Mouse (Mus musculus) cortical plate, adult 2 months (tissue): ENCODE measurements around the gene Sh3rf3. TPM values are rescaled to one million over a fixed set of nuclear protein-coding genes. Genes with fewer than 3 reads are reported as not detected.

Experiments
- H3K27ac ChIP-seq: fragments of 200-500 bp; 2 replicates; pipeline ENCODE4 v1.5.1; 2012; ENCODE audit warnings: low read length, control low read depth, inconsistent platforms; ENCODE audit not compliant: insufficient read depth
- H3K4me1 ChIP-seq: fragments of 200-500 bp; 2 replicates; pipeline ENCODE4 v1.6.1; 2011; ENCODE audit warnings: low read length; ENCODE audit not compliant: control insufficient read depth, insufficient read depth
- H3K4me3 ChIP-seq: fragments of 200-500 bp; 2 replicates; pipeline ENCODE4 v1.5.1; 2011; ENCODE audit warnings: mild to moderate bottlenecking, low read length, control low read depth; ENCODE audit not compliant: insufficient read depth
- CTCF ChIP-seq: fragments of 200-500 bp; IDR thresholded peaks from 2 replicates; pipeline ENCODE4 v1.5.1; 2011; ENCODE audit warnings: mild to moderate bottlenecking, control low read depth, low read length; ENCODE audit not compliant: insufficient read depth; ENCODE audit errors: extremely low read depth
- POLR2A ChIP-seq: fragments of 200-500 bp; IDR thresholded peaks from 2 replicates; pipeline ENCODE4 v1.6.1; 2011; ENCODE audit warnings: mild to moderate bottlenecking, low read length, control low read depth; ENCODE audit not compliant: insufficient read depth; ENCODE audit errors: extremely low read depth
- polyA plus RNA-seq: library from polyadenylated mRNA; depleted of rRNA; stranded (reverse); fragments of >200 nt; gene quantifications from 2 replicates; pipeline ENCODE4 v1.2.3, GENCODE M21; 2012

Sh3rf3 gene
- polyA plus RNA-seq, 1 experiment, result 22.9 TPM

GRCm38 (mm10) chr10:59113386-59113785 is 300.2 kb downstream of the Sh3rf3 start:
- TF ChIP-seq POLR2A (no peak), CTCF (no peak)
- Histone ChIP-seq H3K4me3 (no peak overlapping the region), H3K4me1 (peaks cover 4% of the 10 kb centered on the region; the same call in 1 of the 2 replicates), H3K27ac (no peak overlapping the region)

- no peak overlapping the region for H3K4me3 ChIP-seq
- 0 out of 2 replicates have a peak overlapping the region, but pooled peaks have one; percentile 17 for H3K27ac ChIP-seq
- H3K4me1 ChIP-seq, result peaks cover 4% of the 10 kb centered on the region
- no peak for TF ChIP-seq POLR2A
- TF ChIP-seq CTCF, result no peak
Observed at GRCm38 (mm10) chr10:59114535-59115291, 301.6 kb downstream of the Sh3rf3 start.

GRCm38 (mm10) chr10:59115691-59116090 is 302.5 kb downstream of the Sh3rf3 start:
- Histone ChIP-seq H3K27ac (no peak overlapping the region), H3K4me3 (no peak overlapping the region), H3K4me1 (peaks cover 4% of the 10 kb centered on the region)
- TF ChIP-seq POLR2A (no peak), CTCF (no peak)

GRCm38 (mm10) chr10:59116331-59116730 is 303.2 kb downstream of the Sh3rf3 start:
- TF ChIP-seq CTCF (no peak), POLR2A (no peak)
- H3K27ac ChIP-seq, result peak overlapping the region; percentile 22; the same call in 1 of the 2 replicates
- peaks cover 4% of the 10 kb centered on the region for H3K4me1 ChIP-seq
- H3K4me3 ChIP-seq, result no peak overlapping the region

GRCm38 (mm10) chr10:59117555-59117954 is 304.4 kb downstream of the Sh3rf3 start:
- H3K27ac ChIP-seq, result no peak overlapping the region; the same call in 1 of the 2 replicates
- no peak for TF ChIP-seq CTCF
- no peak for TF ChIP-seq POLR2A
- H3K4me3 ChIP-seq, result no peak overlapping the region
- H3K4me1 ChIP-seq, result peaks cover 4% of the 10 kb centered on the region

- Histone ChIP-seq H3K27ac (no peak overlapping the region), H3K4me1 (peaks cover 4% of the 10 kb centered on the region), H3K4me3 (no peak overlapping the region)
- no peak for TF ChIP-seq CTCF
- TF ChIP-seq POLR2A, result no peak
Observed at GRCm38 (mm10) chr10:59119001-59119400, 305.8 kb downstream of the Sh3rf3 start.

GRCm38 (mm10) chr10:59119811-59120210 is 306.7 kb downstream of the Sh3rf3 start:
- H3K27ac ChIP-seq, result no peak overlapping the region
- TF ChIP-seq POLR2A (no peak), CTCF (no peak)
- no peak overlapping the region for H3K4me3 ChIP-seq
- H3K4me1 ChIP-seq, result peaks cover 3% of the 10 kb centered on the region

GRCm38 (mm10) chr10:59125497-59125896 is 312.3 kb downstream of the Sh3rf3 start:
- Histone ChIP-seq H3K4me1 (peaks cover 10% of the 10 kb centered on the region), H3K27ac (no peak overlapping the region), H3K4me3 (no peak overlapping the region)
- no peak for TF ChIP-seq POLR2A
- TF ChIP-seq CTCF, result no peak

GRCm38 (mm10) chr10:59127637-59128036 is 314.5 kb downstream of the Sh3rf3 start:
- no peak overlapping the region for H3K27ac ChIP-seq
- H3K4me1 ChIP-seq, result peaks cover 10% of the 10 kb centered on the region
- H3K4me3 ChIP-seq, result no peak overlapping the region
- TF ChIP-seq CTCF, result no peak
- no peak for TF ChIP-seq POLR2A
